Mouse (Mus musculus): ENCODE measurements around the gene 2210016L21Rik.

DNA sequence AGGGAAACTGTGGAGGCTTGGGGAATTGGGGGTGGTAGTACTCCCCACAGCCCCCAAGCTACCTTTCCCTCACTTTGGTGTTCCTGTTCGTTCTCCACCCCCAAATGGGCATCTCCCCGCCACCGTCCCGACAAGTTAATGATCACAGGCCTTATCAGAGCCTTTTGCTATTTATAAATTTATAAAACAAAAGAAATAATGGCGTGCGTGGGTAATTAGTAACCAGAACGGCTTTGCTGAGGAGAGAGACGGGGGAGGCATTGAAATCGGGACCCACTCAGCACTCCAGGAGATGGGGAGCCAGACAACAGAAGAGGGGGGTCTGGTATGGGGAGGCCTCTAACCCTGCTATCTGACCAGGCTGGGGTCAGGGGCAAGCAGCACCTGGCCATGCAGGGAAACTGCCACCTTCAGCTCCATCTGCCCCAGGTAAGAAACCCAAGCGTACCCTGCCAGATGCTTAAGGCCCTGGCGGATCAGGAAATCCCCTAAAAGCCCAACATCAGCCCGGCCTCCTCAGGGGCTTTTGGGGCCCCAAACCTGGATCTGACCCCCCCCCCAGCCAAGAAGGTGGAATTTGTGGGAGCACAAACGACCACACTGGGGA is 27.8 kb downstream of the 2210016L21Rik start:
- no peak for TF ChIP-seq BHLHE40 (IDR thresholded peaks at IDR 0.05; ENCODE audit: borderline replicate concordance, low read depth, low read length)
- TF ChIP-seq RCOR1 (IDR thresholded peaks at IDR 0.05; ENCODE audit: low read depth, low read length): no peak
- no peak for TF ChIP-seq CTCF (IDR thresholded peaks at IDR 0.05 in 2 of 3, conservative IDR thresholded peaks at IDR 0.05 in 1 of 3; ENCODE audit: control insufficient read depth in 1 of 3, insufficient read depth in 1 of 3, low read depth in 2 of 3, low read length in 3 of 3, poor library complexity in 1 of 3, severe bottlenecking in 1 of 3)
- TF ChIP-seq MEF2A (IDR thresholded peaks at IDR 0.05; ENCODE audit: extremely low read depth, insufficient replicate concordance, low read depth, low read length, poor library complexity, severe bottlenecking): no peak
- no peak for TF ChIP-seq E2F4 (IDR thresholded peaks at IDR 0.05; ENCODE audit: borderline replicate concordance, low read depth, low read length)
- TF ChIP-seq HCFC1 (IDR thresholded peaks at IDR 0.05; ENCODE audit: low read depth, low read length): no peak
- no peak for TF ChIP-seq USF2 (IDR thresholded peaks at IDR 0.05; ENCODE audit: borderline replicate concordance in 1 of 2, insufficient read depth in 1 of 2, low read depth in 1 of 2, low read length in 2 of 2)
- no peak for TF ChIP-seq POLR2AphosphoS5 (IDR thresholded peaks at IDR 0.05; ENCODE audit: borderline replicate concordance, low read depth, low read length)
- no peak for TF ChIP-seq ZMIZ1 (IDR thresholded peaks at IDR 0.05; ENCODE audit: low read depth, low read length)
- TF ChIP-seq ZNF384 (IDR thresholded peaks at IDR 0.05; ENCODE audit: low read depth, low read length): no peak
- no peak for TF ChIP-seq ELF1 (IDR thresholded peaks at IDR 0.05; ENCODE audit: low read depth, low read length)
- TF ChIP-seq GATA1 (IDR thresholded peaks at IDR 0.05; ENCODE audit: low read depth, low read length): no peak

All from MEL (cell line).